Mouse (Mus musculus): ENCODE measurements around the gene Pde11a. TPM values are rescaled to one million over a fixed set of nuclear protein-coding genes. Genes with fewer than 3 reads are reported as not detected.

The Pde11a gene
- polyA plus RNA-seq, 1 experiment = not detected

GRCm38 (mm10) chr2:76326161-76326560 is 12.4 kb downstream of the Pde11a start:
- H3K79me2 ChIP-seq (ENCODE audit: control insufficient read depth, insufficient read depth) = no peaks in the 10 kb centered on the region
- H3K4me3 ChIP-seq = no peak overlapping the region
- H3K4me2 ChIP-seq (ENCODE audit: low read depth) = no peak overlapping the region
- TF ChIP-seq MYOD1 (IDR thresholded peaks at IDR 0.05; ENCODE audit: control insufficient read depth in 1 of 3, insufficient read length in 2 of 3, low read depth in 2 of 3) (no peak), MYOG (IDR thresholded peaks at IDR 0.05; ENCODE audit: control insufficient read depth in 1 of 3, insufficient read depth in 1 of 3, insufficient read length in 2 of 3, low read depth in 2 of 3) (no peak), TCF12 (IDR thresholded peaks at IDR 0.05; ENCODE audit: insufficient read depth, poor library complexity, severe bottlenecking) (no peak), REST (IDR thresholded peaks at IDR 0.05; ENCODE audit: insufficient read depth, insufficient read length) (no peak), POLR2AphosphoS2 (IDR thresholded peaks at IDR 0.05; ENCODE audit: insufficient read length, low read depth) (no peak), SRF (IDR thresholded peaks at IDR 0.05; ENCODE audit: control insufficient read depth, insufficient read length, low read depth) (no peak), CEBPB (IDR thresholded peaks at IDR 0.05; ENCODE audit: insufficient read depth, poor library complexity, severe bottlenecking) (no peak)
- peaks cover 10% of the 10 kb centered on the region for H3K27me3 ChIP-seq (ENCODE audit: control insufficient read depth, insufficient read depth, insufficient read length)
- H3K36me3 ChIP-seq (ENCODE audit: control insufficient read depth, insufficient read depth) = no peaks in the 10 kb centered on the region
- no peak overlapping the region for H3ac ChIP-seq (ENCODE audit: control insufficient read depth, insufficient read length)

GRCm38 (mm10) chr2:76324463-76324862 is 14.1 kb downstream of the Pde11a start:
- H3K4me2 ChIP-seq (ENCODE audit: low read depth) = no peak overlapping the region
- no peak overlapping the region for H3K4me3 ChIP-seq
- no peaks in the 10 kb centered on the region for H3K79me2 ChIP-seq (ENCODE audit: control insufficient read depth, insufficient read depth)
- H3ac ChIP-seq (ENCODE audit: control insufficient read depth, insufficient read length) = no peak overlapping the region
- TF ChIP-seq USF1 (IDR thresholded peaks at IDR 0.05; ENCODE audit: low read depth) (no peak), SRF (IDR thresholded peaks at IDR 0.05; ENCODE audit: control insufficient read depth, insufficient read length, low read depth) (no peak), MYOG (IDR thresholded peaks at IDR 0.05; ENCODE audit: control insufficient read depth in 1 of 3, insufficient read depth in 1 of 3, insufficient read length in 2 of 3, low read depth in 2 of 3) (no peak), POLR2A (IDR thresholded peaks at IDR 0.05; ENCODE audit: insufficient read length, low read depth) (no peak), MYOD1 (IDR thresholded peaks at IDR 0.05; ENCODE audit: control insufficient read depth in 1 of 3, insufficient read length in 2 of 3, low read depth in 2 of 3) (no peak), MAX (IDR thresholded peaks at IDR 0.05; ENCODE audit: low read depth) (no peak), CEBPB (IDR thresholded peaks at IDR 0.05; ENCODE audit: insufficient read depth, poor library complexity, severe bottlenecking) (no peak), REST (IDR thresholded peaks at IDR 0.05; ENCODE audit: insufficient read depth, insufficient read length) (no peak), POLR2AphosphoS2 (IDR thresholded peaks at IDR 0.05; ENCODE audit: insufficient read length, low read depth) (no peak), E2F4 (IDR thresholded peaks at IDR 0.05; ENCODE audit: insufficient read depth) (no peak)
- H3K36me3 ChIP-seq (ENCODE audit: control insufficient read depth, insufficient read depth) = no peaks in the 10 kb centered on the region
- H3K27me3 ChIP-seq (ENCODE audit: control insufficient read depth, insufficient read depth, insufficient read length) = peaks cover 7% of the 10 kb centered on the region

- H3K79me2 ChIP-seq (ENCODE audit: control insufficient read depth, insufficient read depth) = no peaks in the 10 kb centered on the region
These were observed 15.2 kb downstream of the Pde11a start for GRCm38 (mm10) chr2:76323185-76323875.

GRCm38 (mm10) chr2:76320336-76320735 is 18.2 kb downstream of the Pde11a start:
- Histone ChIP-seq H3K4me3 (no peak overlapping the region), H3K27me3 (ENCODE audit: control insufficient read depth, insufficient read depth, insufficient read length) (peaks cover 3% of the 10 kb centered on the region), H3K79me2 (ENCODE audit: control insufficient read depth, insufficient read depth) (no peaks in the 10 kb centered on the region), H3ac (ENCODE audit: control insufficient read depth, insufficient read length) (no peak overlapping the region), H3K36me3 (ENCODE audit: control insufficient read depth, insufficient read depth) (no peaks in the 10 kb centered on the region), H3K4me2 (ENCODE audit: low read depth) (no peak overlapping the region)
- TF ChIP-seq TCF12 (IDR thresholded peaks at IDR 0.05; ENCODE audit: insufficient read depth, poor library complexity, severe bottlenecking) (no peak), E2F4 (IDR thresholded peaks at IDR 0.05; ENCODE audit: insufficient read depth) (no peak), MYOD1 (IDR thresholded peaks at IDR 0.05; ENCODE audit: control insufficient read depth in 1 of 3, insufficient read length in 2 of 3, low read depth in 2 of 3) (no peak), TCF3 (IDR thresholded peaks at IDR 0.05; ENCODE audit: insufficient read length, low read depth) (no peak), MAX (IDR thresholded peaks at IDR 0.05; ENCODE audit: low read depth) (no peak), MYOG (IDR thresholded peaks at IDR 0.05; ENCODE audit: control insufficient read depth in 1 of 3, insufficient read depth in 1 of 3, insufficient read length in 2 of 3, low read depth in 2 of 3) (no peak), USF1 (IDR thresholded peaks at IDR 0.05; ENCODE audit: low read depth) (no peak), CEBPB (IDR thresholded peaks at IDR 0.05; ENCODE audit: insufficient read depth, poor library complexity, severe bottlenecking) (no peak)

More at GRCm38 (mm10) chr2:76323185-76323875, 15.2 kb downstream of the Pde11a start:
- no peak overlapping the region for H3ac ChIP-seq (ENCODE audit: control insufficient read depth, insufficient read length)
- H3K4me3 ChIP-seq = no peak overlapping the region
- no peak overlapping the region for H3K4me2 ChIP-seq (ENCODE audit: low read depth)
- peaks cover 6% of the 10 kb centered on the region for H3K27me3 ChIP-seq (ENCODE audit: control insufficient read depth, insufficient read depth, insufficient read length)
- TF ChIP-seq POLR2AphosphoS2 (IDR thresholded peaks at IDR 0.05; ENCODE audit: insufficient read length, low read depth) (no peak), TCF3 (IDR thresholded peaks at IDR 0.05; ENCODE audit: insufficient read length, low read depth) (no peak), REST (IDR thresholded peaks at IDR 0.05; ENCODE audit: insufficient read depth, insufficient read length) (no peak), POLR2A (IDR thresholded peaks at IDR 0.05; ENCODE audit: insufficient read length, low read depth) (no peak), TCF12 (IDR thresholded peaks at IDR 0.05; ENCODE audit: insufficient read depth, poor library complexity, severe bottlenecking) (no peak), CEBPB (IDR thresholded peaks at IDR 0.05; ENCODE audit: insufficient read depth, poor library complexity, severe bottlenecking) (no peak), SRF (IDR thresholded peaks at IDR 0.05; ENCODE audit: control insufficient read depth, insufficient read length, low read depth) (no peak), MYOG (IDR thresholded peaks at IDR 0.05; ENCODE audit: control insufficient read depth in 1 of 3, insufficient read depth in 1 of 3, insufficient read length in 2 of 3, low read depth in 2 of 3) (no peak), USF1 (IDR thresholded peaks at IDR 0.05; ENCODE audit: low read depth) (no peak), MYOD1 (IDR thresholded peaks at IDR 0.05; ENCODE audit: control insufficient read depth in 1 of 3, insufficient read length in 2 of 3, low read depth in 2 of 3) (no peak), E2F4 (IDR thresholded peaks at IDR 0.05; ENCODE audit: insufficient read depth) (no peak), MAX (IDR thresholded peaks at IDR 0.05; ENCODE audit: low read depth) (no peak)
- no peaks in the 10 kb centered on the region for H3K36me3 ChIP-seq (ENCODE audit: control insufficient read depth, insufficient read depth)
